Mouse (Mus musculus): ENCODE data around the gene Slc4a5. TPM values are rescaled to one million over a fixed set of nuclear protein-coding genes. Genes with fewer than 3 reads are reported as not detected.

Gene Slc4a5
- polyA plus RNA-seq (2016; fragmentation: Nextera tagmentation; extraction: Ambion mirVana), result 1.1 and 5.3 TPM in 2 replicates

DNA sequence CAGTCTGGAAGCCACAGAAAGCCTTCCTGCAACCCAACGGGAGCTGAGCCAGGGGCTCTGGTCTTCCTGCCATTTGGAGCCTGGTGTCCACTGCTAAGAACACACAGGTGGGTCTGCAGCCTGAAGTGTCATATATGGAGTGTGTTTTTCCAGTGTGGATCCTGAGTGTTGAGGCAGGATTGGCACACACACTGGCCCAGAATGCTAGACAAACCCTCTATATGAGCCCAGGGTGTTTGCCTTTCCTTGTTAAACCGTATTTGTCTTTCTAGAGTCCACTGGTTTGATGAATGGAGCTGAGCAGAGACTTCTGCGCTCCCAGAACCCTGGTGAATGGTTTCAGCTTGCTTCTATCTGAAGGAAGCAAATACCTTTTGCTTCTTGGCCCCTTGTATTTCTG lies at the start of gene Slc4a5:
TSS of gene Slc4a5 (plus strand) at position 15 of the 400 bp plus-strand sequence.
- H3K9me3 ChIP-seq, result no peaks in the 10 kb centered on the region
- no peaks in the 10 kb centered on the region for H3K36me3 ChIP-seq
- 82% methylated on average over 3 of the region's 3 CpGs for WGBS
- H3K4me3 ChIP-seq, result no peak within 1 kb of the TSS
- no peaks in the 10 kb centered on the region for H3K27me3 ChIP-seq (ENCODE audit: insufficient read depth, poor library complexity, severe bottlenecking)
- H3K27ac ChIP-seq, result no peak within 1 kb of the TSS
- H3K4me1 ChIP-seq (replicated peaks), result peaks cover 8% of the 10 kb centered on the region; the same call in 1 of the 2 replicates
- no peak for DNase-seq (ENCODE audit: low spot score)

DNA sequence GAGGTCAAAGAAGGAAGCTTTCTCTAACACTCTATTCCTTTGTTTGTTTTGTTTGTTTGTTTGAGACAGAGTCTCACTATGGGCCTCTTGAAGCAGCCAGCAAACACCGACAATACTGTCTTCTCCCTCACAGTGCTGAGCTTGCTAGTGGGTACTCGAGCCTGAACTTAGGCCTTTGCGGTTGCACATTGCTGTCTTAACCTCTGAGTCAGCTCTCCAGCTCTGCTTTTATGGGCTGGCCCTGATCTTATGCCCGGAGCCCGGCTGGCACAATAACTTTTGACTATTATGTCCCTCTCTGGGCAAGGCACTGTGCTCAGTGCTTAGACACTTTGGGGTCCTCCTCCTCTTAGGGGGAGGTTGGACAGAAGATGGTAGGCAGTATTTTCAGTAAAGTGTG lies 49.8 kb upstream of the Slc4a5 start:
- 88% methylated on average over 5 of the region's 5 CpGs for WGBS
- no peaks in the 10 kb centered on the region for H3K27me3 ChIP-seq (ENCODE audit: insufficient read depth, poor library complexity, severe bottlenecking)
- H3K4me1 ChIP-seq (replicated peaks), result peaks cover 31% of the 10 kb centered on the region
- H3K4me3 ChIP-seq, result no peak overlapping the region
- DNase-seq (ENCODE audit: low spot score), result no peak
- no peaks in the 10 kb centered on the region for H3K36me3 ChIP-seq
- no peaks in the 10 kb centered on the region for H3K9me3 ChIP-seq
- no peak overlapping the region for H3K27ac ChIP-seq

DNA sequence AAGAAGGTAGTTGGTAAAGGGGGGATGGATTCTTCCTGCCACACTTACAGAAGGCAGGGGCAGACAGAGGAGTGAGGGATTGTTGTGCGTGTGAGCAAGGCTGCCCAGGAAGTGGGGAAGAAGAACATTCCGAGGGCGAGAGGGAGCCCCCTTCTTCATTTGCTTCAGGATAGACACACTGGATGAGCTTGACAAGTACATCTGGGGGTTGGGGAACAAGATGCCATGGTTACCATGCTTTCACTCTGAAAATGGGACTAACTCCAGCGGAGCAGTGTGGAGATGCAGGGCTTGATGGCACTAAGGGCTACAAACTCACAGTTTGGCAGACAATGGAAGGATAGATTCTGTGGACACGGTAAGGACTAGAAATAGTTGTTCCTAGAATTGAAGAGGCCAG lies 48.6 kb upstream of the Slc4a5 start:
- Histone ChIP-seq H3K4me3 (no peak overlapping the region), H3K9me3 (no peaks in the 10 kb centered on the region), H3K4me1 (replicated peaks) (peaks cover 26% of the 10 kb centered on the region), H3K27me3 (ENCODE audit: insufficient read depth, poor library complexity, severe bottlenecking) (no peaks in the 10 kb centered on the region), H3K36me3 (0 out of 2 replicates have a peak, but pooled peaks cover 1% of the 10 kb centered on the region), H3K27ac (no peak overlapping the region)
- no peak for DNase-seq (ENCODE audit: low spot score)
- WGBS, result 80% methylated on average over 5 of the region's 5 CpGs

DNA sequence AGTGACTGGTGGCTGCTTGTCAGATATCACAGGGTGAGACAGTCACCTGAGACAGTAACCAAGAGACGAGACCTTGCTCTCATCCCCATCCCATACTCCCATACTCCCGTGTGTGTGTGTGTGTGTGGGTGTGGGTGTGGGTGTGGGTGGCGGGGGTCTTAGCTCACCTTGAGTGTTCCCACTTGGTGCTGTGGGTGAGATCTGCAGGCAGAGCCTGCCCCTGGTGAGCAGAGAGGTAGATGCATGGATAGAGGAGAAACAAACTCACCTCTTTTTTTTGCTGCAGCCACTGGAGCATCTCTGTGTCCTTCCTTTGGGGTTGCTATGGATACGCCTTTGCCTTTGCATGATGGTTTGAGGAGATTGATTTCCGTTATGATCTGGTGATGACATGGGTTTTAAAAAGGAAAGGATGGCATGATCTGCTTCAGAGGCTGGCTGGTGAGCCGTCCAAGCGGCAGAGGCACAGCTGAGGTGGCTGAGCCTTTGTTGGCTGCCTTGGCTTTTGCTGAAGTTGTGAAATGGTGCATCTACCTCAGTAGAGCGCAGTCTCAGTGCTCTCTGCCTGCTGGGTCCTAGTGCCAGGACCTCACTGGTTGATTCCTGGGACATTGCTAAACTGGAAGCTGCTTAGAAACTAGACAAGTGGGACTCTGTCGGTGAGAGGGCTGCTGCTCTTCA lies 47.2 kb upstream of the Slc4a5 start:
- DNase-seq (ENCODE audit: low spot score), result no peak
- H3K36me3 ChIP-seq, result peaks cover 9% of the 10 kb centered on the region; the same call in 1 of the 2 replicates
- no peak overlapping the region for H3K4me3 ChIP-seq
- no peaks in the 10 kb centered on the region for H3K9me3 ChIP-seq
- no peaks in the 10 kb centered on the region for H3K27me3 ChIP-seq (ENCODE audit: insufficient read depth, poor library complexity, severe bottlenecking)
- H3K4me1 ChIP-seq (replicated peaks), result peaks cover 13% of the 10 kb centered on the region
- peak overlapping the region; percentile 30; the same call in 1 of the 2 replicates for H3K27ac ChIP-seq
- 55% methylated on average over 9 of the region's 9 CpGs for WGBS

DNA sequence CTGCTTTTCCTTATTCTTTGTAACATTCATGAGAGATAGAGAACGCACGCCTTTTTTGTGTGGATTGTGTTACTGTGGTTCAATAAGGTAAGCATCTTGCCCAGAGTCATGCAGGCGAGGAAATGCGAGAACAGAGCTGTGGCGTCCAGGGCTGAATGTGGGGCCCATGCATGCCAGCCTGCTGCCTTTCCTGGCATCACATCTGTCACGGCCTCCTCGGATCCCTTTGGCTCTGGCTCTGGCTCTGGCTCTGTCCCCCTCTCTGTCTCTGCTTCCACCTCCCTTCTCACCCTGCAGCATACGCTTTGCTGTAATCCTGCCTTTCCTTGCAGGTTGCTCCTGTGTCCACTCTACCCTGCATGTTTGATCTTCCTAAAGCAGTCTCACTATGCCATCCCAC lies 43.6 kb upstream of the Slc4a5 start:
- no peak overlapping the region for H3K4me3 ChIP-seq
- peaks cover 29% of the 10 kb centered on the region for H3K4me1 ChIP-seq (replicated peaks)
- no peaks in the 10 kb centered on the region for H3K9me3 ChIP-seq
- H3K27me3 ChIP-seq (ENCODE audit: insufficient read depth, poor library complexity, severe bottlenecking), result no peaks in the 10 kb centered on the region
- WGBS, result 87% methylated on average over 8 of the region's 8 CpGs
- DNase-seq (ENCODE audit: low spot score), result no peak
- no peak overlapping the region for H3K27ac ChIP-seq
- peaks cover 9% of the 10 kb centered on the region; the same call in 1 of the 2 replicates for H3K36me3 ChIP-seq

DNA sequence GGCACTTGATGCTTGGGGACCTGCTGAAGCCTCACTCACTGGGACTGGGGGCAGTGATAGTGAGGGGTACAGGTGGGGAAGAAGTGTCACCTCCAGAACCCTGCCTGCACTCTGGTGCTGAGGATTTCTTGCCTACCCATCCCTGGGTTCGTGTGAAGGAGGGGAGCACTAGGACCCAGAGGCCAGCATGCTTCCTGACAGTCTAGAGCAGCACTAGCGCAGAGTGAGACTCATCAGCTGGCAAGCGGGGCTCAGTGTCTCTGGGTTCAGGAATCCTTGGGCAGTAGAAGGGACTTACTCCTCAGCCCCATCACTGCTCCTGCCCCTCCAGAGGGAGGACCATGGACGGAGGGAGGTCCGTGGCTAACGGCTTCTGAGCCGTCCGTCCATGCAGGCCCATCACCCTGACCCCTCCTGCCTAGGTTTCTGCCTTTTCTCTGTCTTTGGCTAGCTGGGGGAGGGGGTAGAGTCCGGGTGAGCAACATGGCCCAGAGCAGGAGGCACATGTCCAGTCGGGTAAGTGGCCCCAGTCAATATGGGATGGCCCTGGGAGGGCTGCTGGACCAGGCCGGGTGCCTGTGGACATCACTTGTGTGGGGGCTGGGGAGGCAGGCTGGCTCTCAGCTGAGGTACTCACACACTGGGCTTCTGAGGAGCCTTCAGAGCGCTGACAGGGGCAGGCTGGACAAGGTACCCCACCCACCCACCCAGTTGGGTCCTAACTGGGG lies 40.1 kb upstream of the Slc4a5 start:
- no peaks in the 10 kb centered on the region for H3K27me3 ChIP-seq (ENCODE audit: insufficient read depth, poor library complexity, severe bottlenecking)
- peak; percentile 62 for DNase-seq (ENCODE audit: low spot score)
- 13% methylated on average over 12 of the region's 12 CpGs for WGBS
- peak overlapping the region; percentile 74 for H3K27ac ChIP-seq
- peaks cover 17% of the 10 kb centered on the region for H3K4me1 ChIP-seq (replicated peaks)
- no peaks in the 10 kb centered on the region for H3K9me3 ChIP-seq
- peaks cover 34% of the 10 kb centered on the region for H3K36me3 ChIP-seq
- peak overlapping the region; percentile 47 for H3K4me3 ChIP-seq

DNA sequence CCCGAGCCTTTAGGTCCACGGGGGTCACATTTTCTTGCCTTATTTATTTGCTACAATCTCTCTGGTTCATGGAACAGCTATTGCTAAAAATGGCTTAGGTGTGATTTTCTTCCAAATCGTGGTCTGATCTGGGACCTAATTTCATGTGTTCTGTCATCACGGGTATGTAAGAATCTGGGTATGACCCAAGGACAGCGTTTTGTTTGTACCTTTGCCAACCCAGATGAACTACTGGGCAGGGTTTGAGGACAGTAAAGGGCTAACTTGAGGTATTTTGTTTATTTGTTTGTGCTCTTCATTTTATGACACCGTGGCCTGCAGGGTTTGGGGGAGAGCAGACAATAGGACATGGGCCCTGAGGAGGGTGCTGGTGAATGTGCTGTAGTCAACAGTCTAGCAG lies 39.0 kb upstream of the Slc4a5 start:
- Histone ChIP-seq H3K27me3 (ENCODE audit: insufficient read depth, poor library complexity, severe bottlenecking) (no peaks in the 10 kb centered on the region), H3K9me3 (no peaks in the 10 kb centered on the region), H3K27ac (no peak overlapping the region; the same call in 1 of the 2 replicates), H3K4me3 (peak overlapping the region; percentile 47; the same call in 1 of the 2 replicates), H3K4me1 (replicated peaks) (peaks cover 25% of the 10 kb centered on the region), H3K36me3 (peaks cover 38% of the 10 kb centered on the region)
- WGBS, result 85% methylated on average over 6 of the region's 6 CpGs
- DNase-seq (ENCODE audit: low spot score), result no peak

DNA sequence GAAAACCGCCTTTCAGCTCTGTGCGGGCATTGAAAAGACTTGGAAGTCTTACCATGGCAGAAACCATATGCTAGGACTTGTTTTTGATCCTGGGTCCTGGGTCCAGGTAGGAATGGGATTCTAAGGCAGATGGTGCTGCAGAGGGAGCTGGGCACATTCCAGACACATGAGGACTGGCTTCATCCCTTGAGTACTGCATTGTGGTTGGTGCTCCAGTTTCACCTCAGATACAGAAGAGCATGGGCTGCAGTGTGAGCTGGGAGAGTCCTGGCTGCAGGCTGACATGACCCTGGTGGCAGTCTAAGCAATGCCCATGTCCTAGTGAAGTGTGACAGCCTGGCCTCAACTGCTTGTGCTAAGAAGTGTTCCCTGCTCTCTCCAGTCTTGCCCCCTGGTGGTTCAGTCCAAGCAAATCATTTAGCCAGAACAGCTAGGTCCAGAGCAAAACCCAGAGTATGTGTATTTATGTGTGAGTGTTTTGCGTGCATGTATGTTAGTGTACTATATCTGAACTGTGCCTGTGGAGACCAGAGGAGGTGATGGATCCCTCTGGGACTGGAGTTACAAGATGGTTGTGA lies 34.7 kb upstream of the Slc4a5 start:
- DNase-seq (ENCODE audit: low spot score), result peak; percentile 25
- Histone ChIP-seq H3K9me3 (no peaks in the 10 kb centered on the region), H3K4me1 (replicated peaks) (peaks cover 44% of the 10 kb centered on the region), H3K27ac (no peak overlapping the region; the same call in 1 of the 2 replicates), H3K27me3 (ENCODE audit: insufficient read depth, poor library complexity, severe bottlenecking) (no peaks in the 10 kb centered on the region), H3K4me3 (no peak overlapping the region), H3K36me3 (peaks cover 49% of the 10 kb centered on the region)
- 89% methylated on average over 3 of the region's 3 CpGs for WGBS

DNA sequence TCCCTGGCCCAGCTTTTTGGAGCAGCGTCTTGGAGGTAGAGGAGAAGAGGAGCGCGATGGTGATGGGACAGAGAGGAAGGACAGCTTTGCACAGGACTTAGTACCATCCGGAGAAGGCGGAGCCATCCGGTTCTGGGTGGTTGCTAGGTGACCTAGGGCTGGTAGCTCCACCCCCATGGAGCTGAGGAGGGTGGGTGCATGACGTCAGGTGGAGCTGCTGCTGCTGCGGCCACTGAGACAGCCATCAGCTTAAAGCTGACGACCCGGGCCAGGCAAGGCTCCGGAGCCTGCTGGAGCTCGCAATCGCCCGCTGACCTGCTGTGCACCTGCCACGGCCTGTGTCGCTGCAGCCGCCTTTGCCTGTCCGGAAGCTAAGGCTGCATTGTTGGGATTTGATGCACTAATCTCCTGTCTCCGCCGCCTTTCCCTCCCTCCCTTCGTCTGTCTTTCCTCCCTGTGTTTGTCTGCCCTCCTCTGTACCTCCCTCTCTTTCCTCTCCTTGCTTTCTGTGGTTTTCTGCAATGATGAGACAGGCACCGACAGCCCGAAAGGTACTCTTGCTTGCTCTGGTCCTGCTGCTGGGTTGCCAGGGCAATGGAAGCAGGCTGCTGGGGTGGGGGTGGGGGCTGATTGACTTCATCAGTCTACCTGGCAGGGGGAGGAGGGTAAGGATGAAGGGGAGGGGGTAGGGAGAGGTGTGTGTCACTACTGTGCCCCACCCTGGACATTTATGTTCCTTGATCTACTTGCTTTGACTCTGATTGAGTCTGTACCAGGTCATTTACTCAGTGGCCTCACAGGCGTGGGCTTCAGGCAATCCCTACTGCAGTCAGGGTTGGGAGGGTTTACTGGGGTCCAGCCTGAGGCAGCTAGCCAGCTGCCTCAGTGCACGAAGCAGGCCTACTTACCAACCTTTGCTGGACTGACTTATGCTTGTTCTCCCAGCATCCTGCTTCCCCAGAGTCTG lies 33.5 kb upstream of the Slc4a5 start:
- peak; percentile 85 for DNase-seq (ENCODE audit: low spot score)
- H3K27me3 ChIP-seq (ENCODE audit: insufficient read depth, poor library complexity, severe bottlenecking), result no peaks in the 10 kb centered on the region
- peaks cover 61% of the 10 kb centered on the region for H3K36me3 ChIP-seq
- no peaks in the 10 kb centered on the region for H3K9me3 ChIP-seq
- peak overlapping the region; percentile 56 for H3K4me3 ChIP-seq
- 9% methylated on average over 25 of the region's 25 CpGs for WGBS
- H3K27ac ChIP-seq, result peak overlapping the region; percentile 88
- peaks cover 39% of the 10 kb centered on the region for H3K4me1 ChIP-seq (replicated peaks)

DNA sequence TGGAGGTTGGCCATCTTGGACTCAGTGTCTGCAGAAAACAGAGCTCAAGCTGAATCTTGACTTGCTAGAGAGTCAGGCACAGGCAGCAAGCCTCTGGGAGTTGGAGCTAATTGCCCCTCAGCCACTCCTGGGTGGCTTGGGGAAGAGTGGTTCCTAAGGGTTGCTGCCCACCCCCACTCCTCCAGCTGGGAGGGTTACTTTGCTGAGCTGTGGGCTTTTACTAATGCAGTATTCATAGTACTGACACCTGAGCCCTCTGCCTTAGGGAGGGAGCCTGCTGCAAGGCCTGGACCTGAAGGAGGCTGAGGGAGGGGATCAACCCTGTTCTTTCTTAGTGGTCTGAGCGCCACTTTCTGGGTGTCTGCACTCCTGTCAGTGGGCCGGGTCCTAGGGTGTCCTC lies 32.7 kb upstream of the Slc4a5 start:
- H3K36me3 ChIP-seq, result peaks cover 69% of the 10 kb centered on the region
- H3K4me3 ChIP-seq, result peak overlapping the region; percentile 56
- peak overlapping the region; percentile 88 for H3K27ac ChIP-seq
- no peaks in the 10 kb centered on the region for H3K27me3 ChIP-seq (ENCODE audit: insufficient read depth, poor library complexity, severe bottlenecking)
- H3K9me3 ChIP-seq, result no peaks in the 10 kb centered on the region
- 73% methylated on average over 2 of the region's 2 CpGs for WGBS
- H3K4me1 ChIP-seq (replicated peaks), result peaks cover 39% of the 10 kb centered on the region
- DNase-seq (ENCODE audit: low spot score), result peak; percentile 12

DNA sequence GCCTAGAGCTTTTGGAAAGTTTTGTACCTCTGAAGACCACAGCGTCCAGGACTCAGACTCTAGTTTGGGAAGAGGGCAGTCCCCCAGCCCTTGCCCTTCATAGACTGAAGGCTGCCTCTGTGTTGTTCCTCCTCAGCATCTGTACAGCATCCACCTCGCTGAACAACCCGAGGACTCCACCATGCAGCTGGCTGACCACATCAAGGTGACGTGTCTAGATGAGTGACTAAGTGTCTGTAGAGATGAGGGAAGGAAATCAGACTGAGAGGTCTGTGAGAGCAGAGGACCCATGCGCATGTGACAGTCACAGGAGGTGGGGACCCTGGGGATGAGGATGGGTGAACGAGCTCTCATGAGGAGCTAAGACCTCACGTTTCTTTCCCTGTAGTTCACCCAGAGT lies 26.1 kb upstream of the Slc4a5 start:
- Histone ChIP-seq H3K4me3 (no peak overlapping the region), H3K9me3 (no peaks in the 10 kb centered on the region), H3K27ac (no peak overlapping the region), H3K4me1 (replicated peaks) (peaks cover 19% of the 10 kb centered on the region), H3K27me3 (ENCODE audit: insufficient read depth, poor library complexity, severe bottlenecking) (no peaks in the 10 kb centered on the region), H3K36me3 (peaks cover 100% of the 10 kb centered on the region)
- WGBS, result 90% methylated on average over 7 of the region's 7 CpGs
- DNase-seq (ENCODE audit: low spot score), result no peak

DNA sequence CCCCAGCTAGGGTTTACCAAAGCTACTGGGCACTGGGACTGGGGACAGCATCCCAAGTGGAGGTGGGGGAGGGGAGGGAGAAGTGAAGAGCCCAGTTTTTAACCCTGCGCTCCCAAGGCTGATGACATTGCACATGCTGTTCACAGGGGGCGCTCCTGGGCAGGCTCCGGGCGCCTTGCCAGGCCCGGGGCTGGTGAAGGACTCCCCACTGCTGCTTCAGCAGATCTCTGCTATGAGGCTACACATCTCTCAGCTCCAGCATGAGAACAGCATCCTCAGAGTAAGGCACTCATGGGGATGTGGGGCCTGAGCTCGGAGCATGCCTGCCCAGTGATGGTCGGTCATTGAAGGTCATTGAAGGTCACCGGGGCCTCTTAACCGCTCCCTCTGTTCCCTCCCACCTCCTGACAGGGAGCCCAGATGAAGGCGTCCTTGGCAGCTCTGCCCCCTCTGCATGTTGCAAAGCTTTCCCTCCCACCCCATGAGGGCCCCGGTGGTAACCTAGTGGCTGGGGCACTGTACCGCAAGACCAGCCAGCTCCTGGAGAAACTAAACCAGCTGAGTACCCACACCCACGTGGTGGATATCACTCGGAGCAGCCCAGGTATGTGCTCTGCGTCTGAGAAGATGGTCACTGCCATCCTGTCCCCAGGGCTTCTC lies 22.2 kb upstream of the Slc4a5 start:
- 48% methylated on average over 15 of the region's 15 CpGs for WGBS
- Histone ChIP-seq H3K4me1 (replicated peaks) (peaks cover 15% of the 10 kb centered on the region), H3K36me3 (peaks cover 86% of the 10 kb centered on the region), H3K4me3 (no peak overlapping the region), H3K27ac (peak overlapping the region; percentile 35; the same call in 1 of the 2 replicates), H3K27me3 (ENCODE audit: insufficient read depth, poor library complexity, severe bottlenecking) (no peaks in the 10 kb centered on the region), H3K9me3 (no peaks in the 10 kb centered on the region)
- DNase-seq (ENCODE audit: low spot score), result peak; percentile 23
